12 mouse cellular contexts compared by ENCODE assay signal in the genomic region with DNA sequence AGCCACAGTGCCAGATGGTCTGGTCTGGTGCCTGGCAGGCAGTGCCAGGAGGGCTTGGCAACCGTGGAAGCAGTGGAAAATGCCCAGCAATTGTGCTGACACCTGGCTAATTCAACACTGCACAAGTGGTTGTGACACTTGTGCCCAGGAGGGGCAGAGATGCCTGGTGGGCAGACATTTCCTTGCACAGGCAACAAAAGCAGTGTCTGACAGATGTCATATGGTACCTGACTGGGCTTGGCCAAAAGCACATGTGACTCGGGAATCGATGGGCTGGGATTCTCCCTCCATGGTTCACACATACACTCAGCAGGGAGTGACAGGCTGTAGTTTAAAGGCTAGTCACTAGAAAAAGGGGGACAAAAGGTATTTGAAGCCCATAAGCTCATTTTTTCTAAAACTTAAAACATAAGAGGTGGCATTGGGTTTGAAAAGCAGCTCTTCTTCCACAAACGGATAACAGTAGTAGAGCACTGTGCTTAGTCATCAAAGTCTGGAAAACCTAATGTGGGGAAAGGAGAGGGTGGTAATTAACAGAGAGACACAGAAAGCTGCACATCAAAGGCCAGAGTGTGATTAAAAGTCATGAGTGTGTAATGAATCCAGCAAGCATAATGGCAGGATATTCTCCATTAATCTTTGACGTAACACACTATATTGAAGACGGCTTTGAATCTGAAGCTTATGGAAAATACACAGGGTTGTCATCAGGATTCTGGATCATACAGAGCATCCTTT.
A peak's percentile ranks its signal among the peaks of the same experiment; 100 is the strongest.
DNase-seq lines count a peak whose midpoint lies in the region; ATAC-seq and TF ChIP-seq lines count a peak whose summit lies in the region.
"Had no signal": no experiment of that assay in that cellular context is flagged by ENCODE, and none has a peak within 500 bp of the region (broad histone marks: within the 10 kb centered on the region; RNA-seq: fewer than 3 reads in every experiment).

No protein-coding gene starts in this region.

- peak; percentile 92 for ATAC-seq in hindbrain, embryonic 15.5 days (ENCODE audit: low FRiP score, low read depth)
- peak; percentile 84 for ATAC-seq in midbrain, postnatal 0 days (ENCODE audit: low FRiP score)
- ATAC-seq in kidney, embryonic 16.5 days (ENCODE audit: low FRiP score, low TSS enrichment), result no peak
- no peak for ATAC-seq in erythroid progenitor cell, adult 5-6 weeks (replicated peaks; ENCODE audit: low FRiP score, poor library complexity, severe bottlenecking)
- ATAC-seq: liver, embryonic 12.5 days had no signal

- peak overlapping the region; percentile 8; the same call in 1 of the 2 replicates for H3K4me2 ChIP-seq in hindbrain, embryonic 15.5 days
- no peak overlapping the region for H3K4me2 ChIP-seq in midbrain, postnatal 0 days (ENCODE audit: low read depth, low read length, poor library complexity, severe bottlenecking)
- no peak overlapping the region for H3K4me2 ChIP-seq in kidney, embryonic 16.5 days (replicated peaks; ENCODE audit: low read depth, low read length)
- H3K4me2 ChIP-seq: liver, embryonic 12.5 days had no signal

- H3K9me3 ChIP-seq in hindbrain, embryonic 15.5 days, result no peaks in the 10 kb centered on the region
- no peaks in the 10 kb centered on the region for H3K9me3 ChIP-seq in midbrain, postnatal 0 days (ENCODE audit: low read length)
- H3K9me3 ChIP-seq in kidney, embryonic 16.5 days (ENCODE audit: low read length), result no peaks in the 10 kb centered on the region
- H3K9me3 ChIP-seq: liver, embryonic 12.5 days had no signal

- H3K4me3 ChIP-seq in hindbrain, embryonic 15.5 days, result no peak overlapping the region
- no peak overlapping the region for H3K4me3 ChIP-seq in midbrain, postnatal 0 days (ENCODE audit: low read depth, low read length)
- no peak overlapping the region for H3K4me3 ChIP-seq in kidney, embryonic 16.5 days (ENCODE audit: low read length)
- H3K4me3 ChIP-seq: liver, embryonic 12.5 days had no signal

- TF ChIP-seq CTCF in midbrain, postnatal 0 days (IDR thresholded peaks at IDR 0.05), result no peak

- peaks cover 11% of the 10 kb centered on the region; the same call in 1 of the 2 replicates for H3K4me1 ChIP-seq in hindbrain, embryonic 15.5 days (replicated peaks)
- H3K4me1 ChIP-seq in midbrain, postnatal 0 days (ENCODE audit: insufficient read depth, low read length), result no peaks in the 10 kb centered on the region; the same call in 1 of the 2 replicates
- no peaks in the 10 kb centered on the region for H3K4me1 ChIP-seq in kidney, embryonic 16.5 days (ENCODE audit: insufficient read depth, low read length)
- H3K4me1 ChIP-seq: liver, embryonic 12.5 days had no signal

- 23% methylated on average over 6 of the region's 6 CpGs for WGBS in hindbrain, embryonic 15.5 days
- WGBS in midbrain, postnatal 0 days, result 19% methylated on average over 6 of the region's 6 CpGs
- 60% methylated on average over 6 of the region's 6 CpGs for WGBS in kidney, embryonic 16.5 days

- no peaks in the 10 kb centered on the region for H3K36me3 ChIP-seq in hindbrain, embryonic 15.5 days
- H3K36me3 ChIP-seq in midbrain, postnatal 0 days (ENCODE audit: insufficient read depth, low read length), result no peaks in the 10 kb centered on the region
- H3K36me3 ChIP-seq in kidney, embryonic 16.5 days (ENCODE audit: insufficient read depth, low read length), result no peaks in the 10 kb centered on the region
- H3K36me3 ChIP-seq: liver, embryonic 12.5 days had no signal

- intact Hi-C loops in left cerebral cortex, postnatal 4 days (cut with DNase I), result no loop called here
- intact Hi-C loops in left cerebral cortex, postnatal 14 days (cut with DNase I), result no loop called here

- peak; percentile 91 for DNase-seq in left cerebral cortex, postnatal 4 days
- DNase-seq in left cerebral cortex, postnatal 14 days (ENCODE audit: low spot score in 2 of 2), result no peak
- DNase-seq in cerebellum, postnatal 10 days, result peak; percentile 96
- peak; percentile 82 for DNase-seq in midbrain, postnatal 0 days (ENCODE audit: low spot score)
- DNase-seq in adrenal gland, postnatal 10 days, result no peak
- DNase-seq: heart, postnatal 14 days; kidney, postnatal 36 days; right cerebral cortex, postnatal 25 days had no signal

- peak overlapping the region; percentile 45; the same call in 1 of the 2 replicates for H3K27ac ChIP-seq in hindbrain, embryonic 15.5 days (replicated peaks)
- no peak overlapping the region for H3K27ac ChIP-seq in midbrain, postnatal 0 days (ENCODE audit: low read depth, low read length)
- no peak overlapping the region for H3K27ac ChIP-seq in kidney, embryonic 16.5 days (ENCODE audit: low read length)
- H3K27ac ChIP-seq: liver, embryonic 12.5 days had no signal

- H3K27me3 ChIP-seq in hindbrain, embryonic 15.5 days, result no peaks in the 10 kb centered on the region
- no peaks in the 10 kb centered on the region for H3K27me3 ChIP-seq in midbrain, postnatal 0 days (ENCODE audit: insufficient read depth, low read length)
- no peaks in the 10 kb centered on the region for H3K27me3 ChIP-seq in kidney, embryonic 16.5 days (ENCODE audit: insufficient read depth, low read length)
- H3K27me3 ChIP-seq: liver, embryonic 12.5 days had no signal

- no peak overlapping the region for H3K9ac ChIP-seq in hindbrain, embryonic 15.5 days
- H3K9ac ChIP-seq in midbrain, postnatal 0 days (replicated peaks; ENCODE audit: low read length, poor library complexity, severe bottlenecking), result no peak overlapping the region
- no peak overlapping the region for H3K9ac ChIP-seq in kidney, embryonic 16.5 days (replicated peaks; ENCODE audit: low read length)
- H3K9ac ChIP-seq: liver, embryonic 12.5 days had no signal

Comparison
In these comparisons a context has a peak if more than half of its experiments do, and no peak if none do; other contexts are left out.
1. DNase-seq: peak in left cerebral cortex, postnatal 4 days (single experiment), cerebellum, postnatal 10 days (2 of 2) and midbrain, postnatal 0 days (single experiment); none in left cerebral cortex, postnatal 14 days (0 of 2) and adrenal gland, postnatal 10 days (single experiment).
2. ATAC-seq: peak in hindbrain, embryonic 15.5 days (single experiment) and midbrain, postnatal 0 days (single experiment); none in kidney, embryonic 16.5 days (single experiment) and erythroid progenitor cell, adult 5-6 weeks (single experiment).